Mouse (Mus musculus): ENCODE measurements at regions not wholly inside any gene's neighbourhood (a gene's known extent, or its start where the extent isn't known, plus 50 kb on each side); places are given as distances from the start of the nearest gene placed in this dataset.

- TF ChIP-seq CTCF (IDR thresholded peaks at IDR 0.05; ENCODE audit: control insufficient read depth, insufficient read depth, insufficient read length) (no peak), USF1 (IDR thresholded peaks at IDR 0.05; ENCODE audit: low read depth) (no peak), CEBPB (IDR thresholded peaks at IDR 0.05; ENCODE audit: low read depth) (no peak)
These were observed 352.5 kb downstream of the Tns1 start for GRCm38 (mm10) chr1:73771773-73772172.

Data from C2C12 (cell line).